Mouse (Mus musculus): ENCODE data around the gene Arntl2.
"Not testable (repeated sequence)": the region's sequence is repeated elsewhere in the genome, so short reads cannot be mapped to it uniquely, and the experiment has no call there.

The Arntl2 gene

GRCm38 (mm10) chr6:146845961-146846750 is 50.3 kb downstream of the Arntl2 start:
- no peak for DNase-seq (ENCODE audit: low read depth in 2 of 2, low spot score in 2 of 2)

- no peak for DNase-seq (ENCODE audit: low read depth in 2 of 2, low spot score in 2 of 2)
Measured at GRCm38 (mm10) chr6:146847402-146847801, 51.5 kb downstream of the Arntl2 start.

- DNase-seq (ENCODE audit: low read depth in 2 of 2, low spot score in 2 of 2): no peak
Measured at GRCm38 (mm10) chr6:146848281-146848680, 52.4 kb downstream of the Arntl2 start.

GRCm38 (mm10) chr6:146850050-146850449 is 54.2 kb downstream of the Arntl2 start, which contains the start of gene Smco2:
Gene Smco2, plus strand, starts transcription at chr6:146850104.
- no peak for DNase-seq (ENCODE audit: low read depth in 2 of 2, low spot score in 2 of 2)

GRCm38 (mm10) chr6:146851916-146852315 is 56.1 kb downstream of the Arntl2 start:
- DNase-seq (ENCODE audit: low read depth in 2 of 2, low spot score in 2 of 2): no peak

GRCm38 (mm10) chr6:146852739-146853138 is 56.9 kb downstream of the Arntl2 start:
- no peak for DNase-seq (ENCODE audit: low read depth in 2 of 2, low spot score in 2 of 2)

GRCm38 (mm10) chr6:146855185-146855584 is 59.3 kb downstream of the Arntl2 start:
- no peak for DNase-seq (ENCODE audit: low read depth in 2 of 2, low spot score in 2 of 2)

GRCm38 (mm10) chr6:146857386-146857785 is 61.5 kb downstream of the Arntl2 start:
- DNase-seq (ENCODE audit: low read depth in 2 of 2, low spot score in 2 of 2): no peak

GRCm38 (mm10) chr6:146863154-146863553 is 67.3 kb downstream of the Arntl2 start:
- DNase-seq (ENCODE audit: low read depth in 2 of 2, low spot score in 2 of 2): no peak

GRCm38 (mm10) chr6:146864370-146864769 is 68.5 kb downstream of the Arntl2 start:
- not testable (repeated sequence) for DNase-seq (ENCODE audit: low read depth in 2 of 2, low spot score in 2 of 2)

- DNase-seq (ENCODE audit: low read depth in 2 of 2, low spot score in 2 of 2): no peak
Measured at GRCm38 (mm10) chr6:146865701-146866100, 69.8 kb downstream of the Arntl2 start.

- DNase-seq (ENCODE audit: low read depth in 2 of 2, low spot score in 2 of 2): no peak
Measured at GRCm38 (mm10) chr6:146871975-146872374, 76.1 kb downstream of the Arntl2 start.

- no peak for DNase-seq (ENCODE audit: low read depth in 2 of 2, low spot score in 2 of 2)
Measured at GRCm38 (mm10) chr6:146874415-146874814, 78.6 kb downstream of the Arntl2 start.

GRCm38 (mm10) chr6:146876820-146877219 is 81.0 kb downstream of the Arntl2 start:
- no peak for DNase-seq (ENCODE audit: low read depth in 2 of 2, low spot score in 2 of 2)

GRCm38 (mm10) chr6:146877425-146878045 is 81.7 kb downstream of the Arntl2 start:
- DNase-seq (ENCODE audit: low read depth in 2 of 2, low spot score in 2 of 2): no peak

GRCm38 (mm10) chr6:146878926-146879325 is 83.1 kb downstream of the Arntl2 start:
- no peak for DNase-seq (ENCODE audit: low read depth in 2 of 2, low spot score in 2 of 2)

- DNase-seq (ENCODE audit: low read depth in 2 of 2, low spot score in 2 of 2): no peak
Measured at GRCm38 (mm10) chr6:146879856-146880255, 84.0 kb downstream of the Arntl2 start.

- no peak for DNase-seq (ENCODE audit: low read depth in 2 of 2, low spot score in 2 of 2)
Measured at GRCm38 (mm10) chr6:146880296-146880695, 84.4 kb downstream of the Arntl2 start.

- DNase-seq (ENCODE audit: low read depth in 2 of 2, low spot score in 2 of 2): no peak
Measured at GRCm38 (mm10) chr6:146881896-146882770, 86.3 kb downstream of the Arntl2 start.
